Mouse (Mus musculus) layer of hippocampus, adult 6 months (tissue): ENCODE data around the gene Mier1. TPM values are rescaled to one million over a fixed set of nuclear protein-coding genes. Genes with fewer than 3 reads are reported as not detected.

ENCODE experiments used
- long read RNA-seq, 2 experiments: library from polyadenylated mRNA; unstranded; transcript quantifications; one replicate each; pipeline ENCODE4 v2.0.0; 2019 to 2020
- polyA plus RNA-seq: library from polyadenylated mRNA; unstranded; fragments of <200 nt; fragmentation: Nextera tagmentation; gene quantifications from 2 replicates; pipeline ENCODE4 v1.2.3, GENCODE M21; 2021

The Mier1 gene
- 22.1 and 28.4 TPM in 2 replicates for polyA plus RNA-seq
- long read RNA-seq, experiment 1, full-length matches to known transcripts = 2 of 35 reads
- long read RNA-seq, experiment 1, partial matches to known transcripts = 9 of 35 reads
- long read RNA-seq, experiment 1, other reads (novel, unspliced or antisense) = 24 of 35 reads
- long read RNA-seq, experiment 2, full-length matches to known transcripts = 3 of 20 reads
- long read RNA-seq, experiment 2, partial matches to known transcripts = 2 of 20 reads
- long read RNA-seq, experiment 2, other reads (novel, unspliced or antisense) = 15 of 20 reads

DNA sequence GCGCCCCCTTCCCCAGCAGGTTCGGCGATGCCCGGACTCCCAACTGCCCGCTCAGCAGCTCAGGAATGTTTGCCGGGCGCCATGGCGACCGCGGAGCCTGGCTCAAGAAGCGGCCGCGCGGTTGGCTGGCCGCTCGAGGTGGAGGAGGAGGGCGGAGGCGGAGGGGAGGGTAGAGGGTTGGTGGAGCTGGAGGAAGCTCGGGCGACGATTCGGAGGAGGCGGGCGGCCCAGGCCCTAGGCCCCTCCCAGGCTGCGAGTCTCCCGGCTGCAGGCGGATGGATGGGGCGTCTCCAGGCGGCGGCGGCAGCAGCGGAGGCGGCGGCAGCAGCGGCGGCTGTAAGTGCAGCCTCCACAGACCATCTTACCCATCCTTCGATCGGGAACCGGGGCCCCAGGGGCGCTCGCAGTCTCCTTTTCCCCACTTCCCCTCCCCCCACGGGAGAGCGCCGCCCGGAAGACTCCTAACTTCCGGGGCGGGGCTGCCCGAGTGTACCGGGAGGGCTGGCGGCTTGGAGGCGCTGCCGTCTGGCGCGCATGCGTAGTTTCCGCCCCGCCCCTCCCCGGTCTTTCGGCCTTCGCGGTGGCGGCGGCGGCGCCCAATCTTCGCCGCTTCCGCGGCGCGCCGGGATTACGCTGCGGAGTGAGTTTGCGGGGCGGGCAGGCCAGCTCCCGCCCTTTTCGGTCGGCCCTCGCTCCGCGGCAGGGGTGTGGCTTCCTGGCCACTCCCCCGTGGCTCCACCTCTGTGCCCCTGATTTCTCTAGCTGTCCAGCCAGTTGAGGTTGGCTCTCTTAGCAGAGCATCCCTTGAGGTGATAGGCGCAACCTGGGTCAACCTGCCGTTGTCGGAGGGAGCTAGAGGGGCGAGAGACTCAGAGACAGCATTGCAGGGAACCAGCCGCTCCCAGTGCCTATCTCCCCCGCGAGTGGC is at the start of gene Mier1, which contains the start of gene Wdr78:
TSS of gene Mier1 (plus strand) at position 207 of the 928 bp plus-strand sequence.
TSS of gene Wdr78 (minus strand) at position 372 of the 928 bp plus-strand sequence.

Other genes with a start within 250 kb of the Mier1 start
- gene Tctex1d1, start 135.8 kb upstream of the Mier1 start, polyA plus RNA-seq = 1.0 and 1.5 TPM in 2 replicates
- not detected in 2 replicates for gene Insl5, start 87.5 kb upstream of the Mier1 start, polyA plus RNA-seq
- 2.3 and 3.6 TPM in 2 replicates for gene Wdr78, start 165 bp downstream of the Mier1 start, polyA plus RNA-seq
- 3.0 and 4.8 TPM in 2 replicates for gene Slc35d1, start 100.8 kb downstream of the Mier1 start, polyA plus RNA-seq
- not detected in 2 replicates for gene 4921539E11Rik, start 176.5 kb downstream of the Mier1 start, polyA plus RNA-seq
- gene Oma1, start 199.4 kb downstream of the Mier1 start, polyA plus RNA-seq = 11.2 and 12.1 TPM in 2 replicates